Mouse (Mus musculus): ENCODE measurements around the gene Tmem63a. TPM values are rescaled to one million over a fixed set of nuclear protein-coding genes. Genes with fewer than 3 reads are reported as not detected.
"Not testable (repeated sequence)": the region's sequence is repeated elsewhere in the genome, so short reads cannot be mapped to it uniquely, and the experiment has no call there.

Gene Tmem63a
- total and polyA plus RNA-seq, 2 experiments = 9.5 to 15.8 TPM

DNA sequence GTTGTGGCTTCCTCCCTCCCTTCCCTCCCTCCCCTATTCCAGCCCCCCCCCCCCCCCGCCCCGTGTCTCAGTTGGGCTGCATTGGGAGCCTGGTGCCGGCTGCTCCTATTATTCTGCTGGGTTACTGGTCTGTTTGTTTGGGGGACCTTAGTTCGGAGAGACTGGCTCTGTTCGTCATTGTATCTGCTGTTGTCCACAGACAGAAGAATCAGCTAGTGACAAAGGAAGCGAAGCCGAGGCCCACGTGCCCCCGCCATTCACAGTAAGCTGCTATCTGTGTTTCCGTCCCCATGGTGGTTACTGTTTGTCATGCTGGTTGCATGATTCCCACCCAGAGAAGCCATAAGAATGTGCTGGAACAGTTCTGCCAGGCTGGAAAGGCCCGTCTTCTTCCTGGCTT, 30.8 kb downstream of the Tmem63a start:
- Histone ChIP-seq H3K27me3 (ENCODE audit: control insufficient read depth, insufficient read depth, low read length) (no peaks in the 10 kb centered on the region), H3K9ac (ENCODE audit: low read depth, low read length) (no peak overlapping the region), H3K36me3 (ENCODE audit: control insufficient read depth, insufficient read depth, low read length) (0 out of 2 replicates have a peak, but pooled peaks cover 2% of the 10 kb centered on the region), H3K27ac (replicated peaks; ENCODE audit: insufficient read depth, low read depth, low read length) (no peak overlapping the region), H3K4me1 (ENCODE audit: control insufficient read depth, insufficient read depth, low read length) (no peaks in the 10 kb centered on the region), H3K4me3 (ENCODE audit: insufficient read depth, low read depth, low read length) (no peak overlapping the region), H3K79me2 (ENCODE audit: control insufficient read depth, insufficient read depth, low read length) (no peaks in the 10 kb centered on the region)
- no peak for DNase-seq (ENCODE audit: extremely low read depth, low read depth, low spot score)
- 89% methylated on average over 11 of the region's 11 CpGs for WGBS
- TF ChIP-seq POLR2A (IDR thresholded peaks at IDR 0.05; ENCODE audit: extremely low read depth, insufficient read depth, low read length) (no peak), CTCF (IDR thresholded peaks at IDR 0.05; ENCODE audit: low read depth, low read length) (no peak)

DNA sequence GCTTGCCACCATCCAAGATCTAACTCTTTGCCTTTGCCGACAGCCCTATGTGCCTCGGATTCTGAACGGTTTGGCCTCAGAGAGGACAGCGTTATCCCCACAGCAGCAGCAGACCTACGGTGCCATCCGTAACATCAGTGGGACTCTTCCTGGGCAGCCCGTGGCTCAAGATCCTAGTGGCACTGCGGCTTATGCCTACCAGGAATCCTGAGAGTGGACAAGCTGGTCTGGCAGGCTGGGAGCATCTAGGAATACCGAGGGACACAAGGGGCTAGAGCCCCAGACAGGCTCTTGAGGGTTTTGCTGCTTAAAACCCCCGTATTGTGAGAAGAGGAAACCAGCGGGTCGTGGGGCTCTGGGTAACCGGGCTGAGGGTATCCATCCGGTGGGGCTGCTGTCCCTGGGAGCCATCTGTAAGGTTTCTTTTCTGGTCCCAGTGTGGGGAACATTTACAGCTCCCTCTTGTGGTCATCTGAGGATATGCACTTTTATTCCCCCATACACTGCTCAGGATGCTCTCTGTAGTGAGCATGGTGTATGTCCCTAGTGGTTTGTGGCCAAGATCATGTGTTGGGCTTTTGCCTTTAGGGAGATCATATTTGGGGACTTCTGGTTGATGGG, 32.1 kb downstream of the Tmem63a start:
- no peak overlapping the region for H3K27ac ChIP-seq (replicated peaks; ENCODE audit: insufficient read depth, low read depth, low read length)
- peak; percentile 49 for TF ChIP-seq CTCF (IDR thresholded peaks at IDR 0.05; ENCODE audit: low read depth, low read length)
- no peak for TF ChIP-seq POLR2A (IDR thresholded peaks at IDR 0.05; ENCODE audit: extremely low read depth, insufficient read depth, low read length)

DNA sequence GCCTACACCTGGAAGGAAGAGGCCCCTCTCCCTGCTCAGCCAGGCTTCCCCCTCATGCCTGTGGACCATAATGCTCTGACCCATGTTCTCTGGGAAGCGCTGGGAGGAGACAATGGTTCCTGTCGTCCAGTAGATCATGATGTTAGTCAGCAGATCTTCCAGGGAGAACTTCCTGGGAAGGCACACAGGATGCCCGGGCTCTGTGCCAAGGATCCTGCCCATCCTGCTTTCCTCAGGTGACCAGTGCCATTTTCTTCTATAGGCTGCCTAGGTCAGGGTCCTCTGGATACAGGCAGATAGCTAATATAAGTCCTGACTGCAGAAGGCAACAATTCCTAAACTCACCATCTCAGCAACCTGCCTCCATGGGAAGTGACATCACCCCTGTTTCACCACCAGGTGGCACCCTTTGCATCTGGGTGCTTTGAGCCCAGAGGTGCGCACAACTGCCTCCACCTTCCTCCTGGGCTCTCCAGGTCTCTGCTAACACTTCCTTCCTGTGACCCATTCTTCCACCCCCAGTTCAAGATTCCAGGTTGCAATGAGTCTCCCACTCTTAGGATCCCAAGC, 34.1 kb downstream of the Tmem63a start:
- TF ChIP-seq POLR2A (IDR thresholded peaks at IDR 0.05; ENCODE audit: extremely low read depth, insufficient read depth, low read length) = no peak
- TF ChIP-seq CTCF (IDR thresholded peaks at IDR 0.05; ENCODE audit: low read depth, low read length) = peak; percentile 95
- Histone ChIP-seq H3K36me3 (ENCODE audit: control insufficient read depth, insufficient read depth, low read length) (0 out of 2 replicates have a peak, but pooled peaks cover 2% of the 10 kb centered on the region), H3K27me3 (ENCODE audit: control insufficient read depth, insufficient read depth, low read length) (no peaks in the 10 kb centered on the region), H3K4me3 (ENCODE audit: insufficient read depth, low read depth, low read length) (no peak overlapping the region), H3K9ac (ENCODE audit: low read depth, low read length) (no peak overlapping the region), H3K27ac (replicated peaks; ENCODE audit: insufficient read depth, low read depth, low read length) (no peak overlapping the region), H3K4me1 (ENCODE audit: control insufficient read depth, insufficient read depth, low read length) (peaks cover 6% of the 10 kb centered on the region), H3K79me2 (ENCODE audit: control insufficient read depth, insufficient read depth, low read length) (no peaks in the 10 kb centered on the region)
- peak; percentile 52 for DNase-seq (ENCODE audit: extremely low read depth, low read depth, low spot score)
- 53% methylated on average over 4 of the region's 4 CpGs for WGBS

More for the DNA sequence above, 32.1 kb downstream of the Tmem63a start:
- Histone ChIP-seq H3K27me3 (ENCODE audit: control insufficient read depth, insufficient read depth, low read length) (no peaks in the 10 kb centered on the region), H3K4me1 (ENCODE audit: control insufficient read depth, insufficient read depth, low read length) (no peaks in the 10 kb centered on the region), H3K9ac (ENCODE audit: low read depth, low read length) (no peak overlapping the region), H3K4me3 (ENCODE audit: insufficient read depth, low read depth, low read length) (no peak overlapping the region), H3K36me3 (ENCODE audit: control insufficient read depth, insufficient read depth, low read length) (0 out of 2 replicates have a peak, but pooled peaks cover 2% of the 10 kb centered on the region), H3K79me2 (ENCODE audit: control insufficient read depth, insufficient read depth, low read length) (no peaks in the 10 kb centered on the region)
- WGBS = 65% methylated on average over 14 of the region's 14 CpGs
- DNase-seq (ENCODE audit: extremely low read depth, low read depth, low spot score) = peak; percentile 45

DNA sequence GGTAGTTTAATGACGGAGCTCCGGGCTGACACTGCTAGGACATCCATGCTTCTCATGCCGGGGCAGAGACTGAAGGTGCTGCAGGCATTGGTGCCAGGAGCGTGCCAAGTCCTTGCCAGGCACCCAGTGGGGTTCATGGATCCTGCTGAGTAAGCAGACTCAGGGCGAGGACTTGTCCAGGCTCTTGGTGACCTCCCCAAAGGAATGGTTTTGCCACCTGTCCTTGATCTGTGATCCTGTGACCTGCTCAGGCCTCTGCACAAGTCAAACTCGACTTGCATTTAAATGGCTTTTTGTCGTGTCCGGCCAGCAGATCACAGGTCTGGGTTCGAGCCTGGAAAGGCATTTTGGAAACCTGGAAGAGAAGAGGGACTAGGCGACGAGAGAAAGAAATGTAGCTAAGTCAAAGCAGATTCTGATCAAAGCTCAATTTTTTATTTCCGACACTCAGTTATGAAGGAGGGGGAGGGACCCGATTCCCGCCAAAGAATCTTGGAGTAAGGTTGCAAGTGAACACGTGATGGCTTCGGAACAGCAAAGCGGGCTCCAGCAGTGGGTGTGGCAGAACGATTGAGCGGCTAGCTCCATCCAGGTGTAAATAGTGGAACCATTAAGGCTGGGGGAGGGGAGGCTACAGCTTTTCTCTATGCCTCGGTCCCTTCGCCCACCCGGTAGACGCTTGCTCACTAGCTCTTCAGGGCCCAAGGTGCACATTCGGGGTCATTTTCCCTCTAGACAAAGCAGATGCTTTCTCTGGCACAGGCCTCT, 37.5 kb downstream of the Tmem63a start:
- Histone ChIP-seq H3K79me2 (ENCODE audit: control insufficient read depth, insufficient read depth, low read length) (no peaks in the 10 kb centered on the region), H3K27ac (replicated peaks; ENCODE audit: insufficient read depth, low read depth, low read length) (peak overlapping the region; percentile 69), H3K4me3 (ENCODE audit: insufficient read depth, low read depth, low read length) (no peak overlapping the region), H3K36me3 (ENCODE audit: control insufficient read depth, insufficient read depth, low read length) (no peaks in the 10 kb centered on the region), H3K27me3 (ENCODE audit: control insufficient read depth, insufficient read depth, low read length) (no peaks in the 10 kb centered on the region), H3K4me1 (ENCODE audit: control insufficient read depth, insufficient read depth, low read length) (peaks cover 15% of the 10 kb centered on the region), H3K9ac (ENCODE audit: low read depth, low read length) (no peak overlapping the region)
- DNase-seq (ENCODE audit: extremely low read depth, low read depth, low spot score) = peak; percentile 72
- 73% methylated on average over 24 of the region's 24 CpGs for WGBS
- TF ChIP-seq CTCF (IDR thresholded peaks at IDR 0.05; ENCODE audit: low read depth, low read length) (no peak), POLR2A (IDR thresholded peaks at IDR 0.05; ENCODE audit: extremely low read depth, insufficient read depth, low read length) (no peak)

DNA sequence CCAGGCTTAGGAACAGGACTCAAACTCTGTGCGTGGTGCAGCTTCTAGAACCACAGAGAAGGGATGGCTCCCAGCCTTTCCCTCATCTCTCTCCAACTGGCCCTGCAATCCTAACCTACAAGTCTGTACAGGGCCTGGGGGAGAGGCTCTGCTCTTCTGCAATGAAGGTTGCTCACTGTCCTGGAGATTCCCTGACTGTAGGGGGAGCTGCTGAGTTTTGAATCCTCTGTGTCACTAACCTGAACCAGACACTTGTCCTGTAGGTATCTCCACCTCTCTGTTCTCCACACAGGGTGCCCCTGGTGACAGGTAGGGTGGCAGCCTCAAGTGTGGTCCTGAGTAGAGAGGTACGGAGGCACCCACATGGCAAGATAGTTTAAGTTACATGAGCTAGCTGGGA, 38.3 kb downstream of the Tmem63a start:
- TF ChIP-seq CTCF (IDR thresholded peaks at IDR 0.05; ENCODE audit: low read depth, low read length) = peak; percentile 33
- no peak for TF ChIP-seq POLR2A (IDR thresholded peaks at IDR 0.05; ENCODE audit: extremely low read depth, insufficient read depth, low read length)
- WGBS = 63% methylated on average over 2 of the region's 2 CpGs
- DNase-seq (ENCODE audit: extremely low read depth, low read depth, low spot score) = peak; percentile 80
- H3K27ac ChIP-seq (replicated peaks; ENCODE audit: insufficient read depth, low read depth, low read length) = peak overlapping the region; percentile 69
- H3K27me3 ChIP-seq (ENCODE audit: control insufficient read depth, insufficient read depth, low read length) = no peaks in the 10 kb centered on the region
- H3K4me3 ChIP-seq (ENCODE audit: insufficient read depth, low read depth, low read length) = no peak overlapping the region
- no peaks in the 10 kb centered on the region for H3K79me2 ChIP-seq (ENCODE audit: control insufficient read depth, insufficient read depth, low read length)
- peak overlapping the region; percentile 42 for H3K9ac ChIP-seq (ENCODE audit: low read depth, low read length)
- peaks cover 15% of the 10 kb centered on the region for H3K4me1 ChIP-seq (ENCODE audit: control insufficient read depth, insufficient read depth, low read length)
- H3K36me3 ChIP-seq (ENCODE audit: control insufficient read depth, insufficient read depth, low read length) = no peaks in the 10 kb centered on the region

DNA sequence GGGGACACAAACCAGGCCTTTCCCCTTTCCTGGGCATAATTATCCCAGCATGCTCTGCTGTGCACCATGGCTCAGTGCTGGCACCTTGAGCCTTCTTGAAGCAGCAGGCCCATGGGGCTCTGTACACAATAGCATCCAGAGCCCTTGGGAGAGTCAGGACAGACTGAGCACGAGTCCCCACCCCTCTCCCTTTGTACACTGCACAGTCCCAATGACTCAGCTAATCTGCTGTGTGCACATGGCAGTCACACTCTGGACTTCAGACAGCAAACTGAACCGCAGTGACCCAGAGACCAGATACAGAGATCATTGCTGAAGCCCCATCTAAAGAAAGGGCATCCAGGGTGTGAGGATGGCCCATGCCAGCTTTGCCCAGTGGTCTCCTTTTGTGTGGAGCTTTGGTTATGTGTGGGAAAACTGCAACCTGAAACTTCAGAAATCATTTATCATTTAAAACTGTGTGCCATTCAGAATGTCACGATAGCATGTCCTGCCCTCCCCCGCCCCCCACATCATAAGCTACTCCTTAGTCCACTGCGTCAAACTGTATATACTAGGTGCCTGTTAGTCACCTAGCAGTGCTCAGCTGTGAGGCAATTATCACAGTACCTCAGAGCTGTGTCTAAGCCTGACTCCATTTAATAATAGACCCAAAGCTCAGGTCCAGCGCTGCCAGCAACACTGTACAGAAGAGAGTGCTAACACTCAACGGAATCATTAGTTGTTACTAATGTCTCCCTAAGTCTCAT, 39.3 kb downstream of the Tmem63a start:
- not testable (repeated sequence) for H3K4me3 ChIP-seq (ENCODE audit: insufficient read depth, low read depth, low read length); H3K79me2 ChIP-seq (ENCODE audit: control insufficient read depth, insufficient read depth, low read length); H3K27me3 ChIP-seq (ENCODE audit: control insufficient read depth, insufficient read depth, low read length); H3K9ac ChIP-seq (ENCODE audit: low read depth, low read length); H3K36me3 ChIP-seq (ENCODE audit: control insufficient read depth, insufficient read depth, low read length)
- H3K27ac ChIP-seq (replicated peaks; ENCODE audit: insufficient read depth, low read depth, low read length) = peak overlapping the region; percentile 69
- peak; percentile 96 for DNase-seq (ENCODE audit: extremely low read depth, low read depth, low spot score)
- WGBS = 54% methylated on average over 7 of the region's 7 CpGs
- peaks cover 15% of the 10 kb centered on the region for H3K4me1 ChIP-seq (ENCODE audit: control insufficient read depth, insufficient read depth, low read length)
